Mouse (Mus musculus) regulatory T cell (primary cell): ENCODE data around the gene Ip6k2.

Experiments
- in situ Hi-C: fragments of 300-600 bp; cut with MboI, MseI; formaldehyde crosslinking; loops from one replicate; pipeline ENCODE4 v1.15.1; 2025; ENCODE audit warnings: high pct_unique_total_duplicates

The Ip6k2 gene

GRCm38 (mm10) chr9:108783548-108784463 is at the start of gene Ip6k2:
Gene Ip6k2, plus strand, starts transcription at chr9:108783796.
- in situ Hi-C loops = no loop called here

- in situ Hi-C loops = no loop called here
Observed at GRCm38 (mm10) chr9:108734626-108735025, 49.0 kb upstream of the Ip6k2 start.

- in situ Hi-C loops = no loop called here
Observed at GRCm38 (mm10) chr9:108739239-108739638, 44.4 kb upstream of the Ip6k2 start.

- in situ Hi-C loops = loop anchor here (10.0 kb wide), 1 partner anchor 175 kb away; the partner anchor contains the start of gene Tmem89
Observed at GRCm38 (mm10) chr9:108740062-108740461, 43.5 kb upstream of the Ip6k2 start.

GRCm38 (mm10) chr9:108742048-108742447 is 41.5 kb upstream of the Ip6k2 start:
- in situ Hi-C loops = loop anchor here (10.0 kb wide), 1 partner anchor 173 kb away; the partner anchor contains the start of gene Tmem89

- in situ Hi-C loops = loop anchor here (10.0 kb wide), 1 partner anchor 168 kb away; the partner anchor contains the start of gene Tmem89
Observed at GRCm38 (mm10) chr9:108746876-108747499, 36.6 kb upstream of the Ip6k2 start.

GRCm38 (mm10) chr9:108747694-108748093 is 35.9 kb upstream of the Ip6k2 start:
- in situ Hi-C loops = loop anchor here (10.0 kb wide), 1 partner anchor 167 kb away; the partner anchor contains the start of gene Tmem89

- in situ Hi-C loops = loop anchor here (10.0 kb wide), 1 partner anchor 166 kb away; the partner anchor contains the start of gene Tmem89
Observed at GRCm38 (mm10) chr9:108748600-108749183, 34.9 kb upstream of the Ip6k2 start.

- in situ Hi-C loops = no loop called here
Observed at GRCm38 (mm10) chr9:108750616-108751015, 33.0 kb upstream of the Ip6k2 start.

- in situ Hi-C loops = no loop called here
Observed at GRCm38 (mm10) chr9:108752142-108752920, 31.3 kb upstream of the Ip6k2 start.

GRCm38 (mm10) chr9:108753326-108753725 is 30.3 kb upstream of the Ip6k2 start:
- in situ Hi-C loops = no loop called here

GRCm38 (mm10) chr9:108753976-108754375 is 29.6 kb upstream of the Ip6k2 start:
- in situ Hi-C loops = no loop called here

GRCm38 (mm10) chr9:108754423-108754822 is 29.2 kb upstream of the Ip6k2 start:
- in situ Hi-C loops = no loop called here

GRCm38 (mm10) chr9:108757406-108757805 is 26.2 kb upstream of the Ip6k2 start:
- in situ Hi-C loops = loop anchor here (5.0 kb wide), 1 partner anchor 180 kb away; the partner anchor contains the start of gene Uqcrc1

- in situ Hi-C loops = loop anchor here (5.0 kb wide), 1 partner anchor 178 kb away; the partner anchor contains the start of gene Uqcrc1
Observed at GRCm38 (mm10) chr9:108759121-108759520, 24.5 kb upstream of the Ip6k2 start.

GRCm38 (mm10) chr9:108759805-108760204 is 23.8 kb upstream of the Ip6k2 start:
- in situ Hi-C loops = loop anchor here (5.0 to 10.0 kb wide), 2 partner anchors 177 to 385 kb away; partner anchors contain the start of gene Uqcrc1

GRCm38 (mm10) chr9:108761561-108761960 is 22.0 kb upstream of the Ip6k2 start:
- in situ Hi-C loops = loop anchor here (10.0 kb wide), 1 partner anchor 383 kb away; no protein-coding TSS in a partner anchor

- in situ Hi-C loops = loop anchor here (10.0 kb wide), 1 partner anchor 380 kb away; no protein-coding TSS in a partner anchor
Observed at GRCm38 (mm10) chr9:108764971-108765370, 18.6 kb upstream of the Ip6k2 start.

GRCm38 (mm10) chr9:108776614-108777013 is 7.0 kb upstream of the Ip6k2 start:
- in situ Hi-C loops = no loop called here

- in situ Hi-C loops = no loop called here
Observed at GRCm38 (mm10) chr9:108777276-108777675, 6.3 kb upstream of the Ip6k2 start.

GRCm38 (mm10) chr9:108780959-108781358 is 2.6 kb upstream of the Ip6k2 start:
- in situ Hi-C loops = no loop called here
